Mouse (Mus musculus) urinary bladder, adult 18-20 months (tissue): ENCODE data around the gene Tead1.
A peak's percentile ranks its signal among the peaks of the same experiment; 100 is the strongest.

Experiments used
- DNase-seq, 2 experiments: peaks; one replicate each; pipeline ENCODE4 v3.0.0; 2022; ENCODE audit warnings: low spot score in 2 of 2, mixed read lengths in 2 of 2

The Tead1 gene

DNA sequence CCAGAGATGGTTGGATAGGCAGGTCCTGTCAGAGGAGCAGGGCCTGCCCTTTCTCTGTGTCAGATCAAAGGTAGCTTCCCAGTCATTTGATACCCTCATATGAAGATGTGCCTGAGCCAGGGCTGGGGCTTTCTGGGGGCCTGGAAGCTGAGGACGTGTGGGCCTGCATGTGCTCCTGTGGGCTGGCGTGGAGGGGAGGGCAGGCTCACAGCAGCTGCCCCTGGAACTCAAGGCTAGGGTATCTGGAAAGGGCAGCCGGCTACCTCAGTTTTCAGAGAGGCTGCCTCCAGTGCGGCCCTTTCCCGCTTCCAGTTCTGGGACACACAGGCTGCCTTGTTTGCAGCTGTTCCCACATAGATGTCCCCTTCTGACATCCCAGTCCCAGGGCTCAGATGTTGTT lies 96.7 kb downstream of the Tead1 start:
- no peak for DNase-seq

DNA sequence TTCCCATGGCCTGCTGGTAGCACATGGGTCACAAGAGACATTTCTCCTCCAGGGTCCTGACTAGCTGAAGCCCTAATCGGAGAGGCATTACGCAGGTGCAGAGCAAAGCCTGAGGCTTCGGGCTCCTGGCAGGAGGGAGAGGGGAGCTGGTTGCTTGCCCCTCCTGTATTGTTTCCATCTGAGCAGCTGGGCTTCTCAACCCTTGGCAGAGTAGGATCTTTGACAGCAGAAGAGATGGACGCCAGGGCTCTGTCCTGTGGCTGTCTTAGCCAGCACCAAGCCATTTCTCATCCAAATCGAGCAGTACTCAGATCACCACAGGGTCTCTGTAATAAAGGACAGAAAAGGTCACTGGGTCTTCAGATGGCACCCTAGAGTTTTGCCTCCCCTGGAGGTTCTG lies 97.6 kb downstream of the Tead1 start:
- no peak for DNase-seq

DNA sequence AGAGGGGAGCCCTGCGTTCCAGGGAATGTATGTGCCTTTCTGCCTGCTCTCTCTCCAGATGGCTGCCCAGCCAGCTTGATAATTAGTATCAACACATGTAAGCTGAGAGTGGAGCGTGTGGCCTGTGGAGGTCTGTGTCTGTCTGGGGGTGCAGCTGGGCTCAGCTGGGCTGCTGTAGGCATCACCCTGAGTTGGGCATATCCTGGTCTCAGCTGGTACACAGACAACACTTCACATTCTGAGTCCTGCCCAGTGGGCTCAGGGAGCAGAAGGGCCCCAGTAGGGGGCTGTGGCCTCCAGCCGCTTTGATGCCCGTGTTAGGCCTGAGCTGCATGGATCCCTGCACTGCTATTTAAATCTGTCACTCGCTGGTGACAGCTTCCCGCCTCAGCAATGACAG lies 100.5 kb downstream of the Tead1 start:
- no peak for DNase-seq

DNA sequence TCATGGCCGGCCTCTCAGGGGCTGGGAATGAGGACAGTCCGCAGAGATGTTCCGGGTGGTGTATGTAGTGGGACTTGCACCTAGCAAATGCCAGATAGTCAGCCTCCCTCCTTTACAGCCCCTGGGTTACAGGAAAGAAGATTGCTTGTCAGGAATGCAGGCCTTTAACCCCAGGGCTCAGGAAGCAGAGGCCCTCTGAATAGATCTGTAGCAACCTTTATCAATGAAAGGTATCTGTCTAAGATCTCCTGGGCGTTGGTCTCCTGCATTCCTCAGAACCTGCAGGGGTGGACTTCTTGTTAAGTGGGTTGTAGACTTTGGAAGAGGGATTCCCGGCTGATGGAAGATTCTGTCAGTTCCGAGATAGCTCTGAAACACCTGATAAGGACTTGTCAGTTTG lies 101.8 kb downstream of the Tead1 start:
- no peak for DNase-seq

GRCm38 (mm10) chr7:112781987-112782386 lies 102.9 kb downstream of the Tead1 start:
- no peak for DNase-seq

GRCm38 (mm10) chr7:112784278-112784677 lies 105.2 kb downstream of the Tead1 start:
- DNase-seq: no peak

GRCm38 (mm10) chr7:112785271-112785670 lies 106.2 kb downstream of the Tead1 start:
- no peak for DNase-seq

GRCm38 (mm10) chr7:112786556-112787225 lies 107.6 kb downstream of the Tead1 start:
- DNase-seq: no peak

DNA sequence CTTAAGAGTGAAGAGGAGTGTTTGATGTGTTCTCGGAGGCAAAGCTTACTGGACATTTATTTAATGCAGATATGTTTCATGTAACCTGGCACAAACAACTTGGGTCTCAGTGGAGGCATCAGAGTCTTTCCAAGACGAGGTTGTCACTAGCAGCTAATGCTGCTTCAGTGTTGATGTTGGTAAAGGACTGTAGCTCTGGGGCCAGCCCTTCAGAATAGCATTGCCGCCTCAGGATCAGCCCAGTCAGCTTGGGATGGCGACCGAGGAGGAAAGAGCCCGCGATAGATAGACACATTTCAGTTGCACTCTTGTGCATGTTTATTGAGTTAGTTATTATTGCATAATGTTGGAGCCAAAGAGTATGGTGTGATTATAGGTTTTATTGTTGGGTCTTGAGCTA lies 108.2 kb downstream of the Tead1 start:
- DNase-seq: no peak

- peak; percentile 26 to 39 for DNase-seq
These were observed 109.2 kb downstream of the Tead1 start for GRCm38 (mm10) chr7:112788321-112788751.

DNA sequence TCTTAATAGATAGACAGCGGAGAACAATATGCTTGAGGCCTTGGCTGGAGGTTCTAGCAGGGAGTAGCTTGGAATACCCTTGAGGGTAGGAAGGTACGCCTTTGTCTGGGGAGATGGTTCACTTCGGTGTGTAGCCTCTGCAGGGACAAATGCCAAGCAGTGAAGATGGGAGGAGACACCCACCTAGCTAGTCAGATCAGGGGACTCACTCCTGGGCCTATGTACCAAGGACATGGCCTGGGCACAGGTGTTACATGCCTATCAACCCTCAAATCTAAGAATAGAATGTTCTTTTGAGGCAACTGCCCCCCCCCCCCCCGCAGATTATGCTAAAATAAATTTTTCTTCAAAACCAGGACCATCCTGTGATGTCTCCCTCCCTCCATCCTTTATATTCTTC lies 110.6 kb downstream of the Tead1 start:
- no peak for DNase-seq

GRCm38 (mm10) chr7:112790334-112790733 lies 111.2 kb downstream of the Tead1 start:
- DNase-seq: no peak

DNA sequence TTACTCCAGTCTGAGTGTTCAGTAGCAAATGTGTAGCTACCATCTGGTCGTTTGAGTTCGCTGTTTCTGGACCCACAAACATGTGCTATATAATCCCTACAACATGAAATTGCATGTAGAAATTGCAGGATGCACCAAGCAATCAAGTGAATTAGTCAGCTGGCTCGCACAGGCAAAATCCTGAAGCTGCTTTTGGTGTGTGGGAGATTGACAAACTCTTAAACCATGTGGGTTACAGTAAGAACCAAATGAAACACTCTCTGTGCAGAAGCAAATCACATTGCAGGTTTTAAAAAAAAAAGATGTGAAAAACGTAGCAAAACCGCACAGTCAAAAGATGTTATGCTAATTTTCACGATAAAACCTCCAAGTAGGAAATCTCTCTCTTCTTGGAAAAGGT lies 113.6 kb downstream of the Tead1 start:
- no peak for DNase-seq

GRCm38 (mm10) chr7:112793903-112794302 lies 114.8 kb downstream of the Tead1 start:
- DNase-seq: no peak

GRCm38 (mm10) chr7:112794481-112794880 lies 115.4 kb downstream of the Tead1 start:
- DNase-seq: no peak

DNA sequence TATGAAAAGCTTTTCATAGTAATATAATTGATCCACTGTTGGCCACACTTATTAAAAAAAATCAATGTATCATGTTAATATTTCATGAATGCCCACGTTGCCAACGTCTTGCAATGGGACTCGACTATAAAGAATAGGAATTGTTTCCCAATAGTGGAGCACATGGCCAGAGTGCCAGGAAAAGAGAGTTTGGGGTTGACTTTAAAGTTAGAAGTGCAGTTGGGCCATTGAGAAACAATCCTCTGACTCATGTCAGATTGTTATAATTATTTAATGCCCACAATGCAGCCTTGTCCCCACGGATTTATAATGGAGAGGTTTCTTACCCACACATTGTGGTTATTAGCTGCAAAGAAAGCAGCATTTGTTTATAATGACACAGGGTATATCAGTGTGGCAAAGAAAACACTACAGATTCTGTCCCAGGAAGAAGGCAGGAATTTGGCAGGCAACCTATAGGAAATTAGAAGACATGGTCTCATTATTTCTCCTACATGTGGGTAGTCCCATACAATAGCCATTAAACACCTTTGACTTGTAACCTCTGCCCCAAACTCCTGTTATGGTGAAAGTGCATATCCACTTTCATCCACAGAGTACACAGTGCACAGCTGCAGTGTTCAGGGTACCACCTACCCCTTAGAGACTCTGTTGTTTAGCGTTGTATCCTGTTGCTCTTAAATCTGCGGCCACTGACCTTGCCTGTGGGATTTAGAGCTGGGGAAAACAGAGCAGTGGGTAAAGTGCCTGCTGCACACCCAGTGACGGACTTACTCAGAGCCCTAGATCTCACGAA lies 118.6 kb downstream of the Tead1 start:
- DNase-seq: no peak

GRCm38 (mm10) chr7:112801706-112802105 lies 122.6 kb downstream of the Tead1 start:
- DNase-seq: no peak

- DNase-seq: no peak
These were observed 127.7 kb downstream of the Tead1 start for GRCm38 (mm10) chr7:112806718-112807400.

- DNase-seq: peak in 1 of 2 experiments; percentile 36
These were observed 128.3 kb downstream of the Tead1 start for GRCm38 (mm10) chr7:112807401-112807751.

GRCm38 (mm10) chr7:112810752-112811151 lies 131.6 kb downstream of the Tead1 start:
- DNase-seq: no peak

GRCm38 (mm10) chr7:112812037-112812775 lies 133.1 kb downstream of the Tead1 start:
- DNase-seq: no peak

DNA sequence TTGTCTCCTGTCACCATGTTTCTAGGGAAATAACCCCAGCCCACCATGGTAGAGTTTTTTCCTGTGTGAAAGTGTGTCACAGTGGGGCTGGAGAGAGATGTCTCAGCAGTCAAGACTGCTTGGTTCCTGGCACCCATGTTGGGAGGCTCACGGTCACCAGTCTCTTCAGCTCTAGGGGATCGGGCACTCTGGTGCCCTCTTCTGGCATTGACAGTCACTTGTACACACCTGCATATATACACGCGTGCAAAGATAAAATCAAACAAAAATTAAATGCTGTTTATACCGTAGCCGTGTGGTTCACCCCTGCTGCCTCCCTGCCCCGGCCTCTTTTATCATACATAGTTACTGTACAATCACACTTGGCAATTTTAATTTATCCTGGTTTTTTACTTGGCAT lies 134.0 kb downstream of the Tead1 start:
- no peak for DNase-seq
